Mouse (Mus musculus) heart, postnatal 0 days (tissue): ENCODE data around the gene Prr22. TPM values are rescaled to one million over a fixed set of nuclear protein-coding genes. Genes with fewer than 3 reads are reported as not detected.

ENCODE experiments used
- ATAC-seq: fragments of 200-750 bp; cut with Nextera tagmentation; 2 replicates; pipeline ENCODE4 v1.8.0; 2017; ENCODE audit warnings: low read depth, moderate number of reproducible peaks, moderate library complexity; ENCODE audit not compliant: insufficient read depth
- DNase-seq: peaks from one replicate; pipeline ENCODE4 v3.0.0-alpha.2; 2016; ENCODE audit warnings: low spot score
- H3K27ac ChIP-seq: fragments of 300-500 bp; sonication (generic); 2 replicates; pipeline ENCODE4 v1.5.1; 2014; ENCODE audit warnings: low read depth, mild to moderate bottlenecking
- H3K27me3 ChIP-seq: fragments of 300-500 bp; sonication (generic); 2 replicates; pipeline ENCODE4 v1.6.1; 2014; ENCODE audit warnings: low read length, mixed read lengths; ENCODE audit not compliant: control insufficient read depth, insufficient read depth
- H3K36me3 ChIP-seq: fragments of 300-500 bp; sonication (generic); replicated peaks from 2 replicates; pipeline ENCODE4 v1.6.1; 2014; ENCODE audit warnings: low read length, mixed read lengths; ENCODE audit not compliant: control insufficient read depth, insufficient read depth
- H3K4me1 ChIP-seq: fragments of 300-500 bp; sonication (generic); 2 replicates; pipeline ENCODE4 v1.6.1; 2014; ENCODE audit warnings: antibody characterized with exemption; ENCODE audit not compliant: control insufficient read depth, insufficient read depth
- H3K4me2 ChIP-seq: fragments of 300-500 bp; sonication (generic); 2 replicates; pipeline ENCODE4 v1.6.1; 2014; ENCODE audit warnings: low read depth, mild to moderate bottlenecking, low read length, moderate library complexity
- H3K4me3 ChIP-seq: fragments of 300-500 bp; sonication (generic); 2 replicates; pipeline ENCODE4 v1.5.1; 2014; ENCODE audit warnings: low read depth, low read length
- H3K9ac ChIP-seq: fragments of 300-500 bp; sonication (generic); replicated peaks from 2 replicates; pipeline ENCODE4 v1.6.1; 2014; ENCODE audit warnings: low read depth, low read length, mixed read lengths
- H3K9me3 ChIP-seq: fragments of 300-500 bp; sonication (generic); replicated peaks from 2 replicates; pipeline ENCODE4 v1.6.1; 2016; ENCODE audit warnings: low read length; ENCODE audit not compliant: control insufficient read depth
- CTCF ChIP-seq: IDR thresholded peaks from 2 replicates; pipeline ENCODE4 v1.5.1; 2016; ENCODE audit warnings: antibody characterized with exemption, control low read depth, low read depth
- EP300 ChIP-seq: IDR thresholded peaks from 2 replicates; pipeline ENCODE4 v1.6.1; 2016; ENCODE audit warnings: antibody characterized with exemption, low read depth
- WGBS: fragments of 180-500 bp; shearing (Covaris S2); extraction: QIAGEN DNeasy Blood & Tissue Kit; methylation state at CpG from one replicate; pipeline ENCODE4 v1.1.7; 2014; 5-methylcytosine and 5-hydroxymethylcytosine counted together
- polyA plus RNA-seq: library from polyadenylated mRNA; unstranded; fragments of >200 nt; fragmentation: Nextera tagmentation; extraction: Ambion mirVana; gene quantifications from 2 replicates; pipeline ENCODE4 v1.2.1, GENCODE M21; 2015
- total RNA-seq: library from RNA; depleted of rRNA; stranded (reverse); fragments of >200 nt; gene quantifications from 2 replicates; pipeline ENCODE4 v1.2.3, GENCODE M21; 2014; ENCODE audit warnings: low replicate concordance; rRNA removed

The Prr22 gene
- total RNA-seq (0.62 TPM in 1 of 2 replicates, not detected in the other), polyA plus RNA-seq (0.49 and 0.67 TPM in 2 replicates)

GRCm38 (mm10) chr17:56769950-56770349 lies at the start of gene Prr22:
Gene Prr22 (plus strand): TSS chr17:56770250.
- Histone ChIP-seq H3K9ac (no peak within 1 kb of the TSS), H3K27ac (no peak within 1 kb of the TSS), H3K36me3 (peaks cover 36% of the 10 kb centered on the region), H3K4me1 (peaks cover 5% of the 10 kb centered on the region; the same call in 1 of the 2 replicates), H3K9me3 (no peaks in the 10 kb centered on the region), H3K4me3 (no peak within 1 kb of the TSS), H3K27me3 (no peaks in the 10 kb centered on the region), H3K4me2 (no peak within 1 kb of the TSS)
- no peak for DNase-seq
- no peak for ATAC-seq
- WGBS, result 85% methylated on average over 5 of the region's 5 CpGs
- no peak for TF ChIP-seq CTCF
- no peak for TF ChIP-seq EP300

GRCm38 (mm10) chr17:56722441-56722840 lies 47.6 kb upstream of the Prr22 start:
- Histone ChIP-seq H3K9ac (no peak overlapping the region), H3K9me3 (no peaks in the 10 kb centered on the region), H3K4me2 (no peak overlapping the region), H3K4me3 (no peak overlapping the region), H3K4me1 (peaks cover 20% of the 10 kb centered on the region), H3K27ac (no peak overlapping the region), H3K27me3 (no peaks in the 10 kb centered on the region), H3K36me3 (peaks cover 29% of the 10 kb centered on the region)
- TF ChIP-seq CTCF, result no peak
- no peak for TF ChIP-seq EP300
- DNase-seq, result no peak
- ATAC-seq, result no peak
- 76% methylated on average over 5 of the region's 5 CpGs for WGBS

- no peak for DNase-seq
- Histone ChIP-seq H3K9me3 (no peaks in the 10 kb centered on the region), H3K36me3 (peaks cover 29% of the 10 kb centered on the region), H3K4me1 (peaks cover 25% of the 10 kb centered on the region), H3K4me2 (no peak overlapping the region), H3K27me3 (no peaks in the 10 kb centered on the region), H3K27ac (no peak overlapping the region), H3K4me3 (no peak overlapping the region), H3K9ac (no peak overlapping the region)
- 71% methylated on average over 11 of the region's 11 CpGs for WGBS
- no peak for ATAC-seq
- TF ChIP-seq EP300, result no peak
- TF ChIP-seq CTCF, result no peak
These were observed 46.5 kb upstream of the Prr22 start for GRCm38 (mm10) chr17:56723419-56724161.

- Histone ChIP-seq H3K9me3 (no peaks in the 10 kb centered on the region), H3K9ac (no peak overlapping the region), H3K27me3 (no peaks in the 10 kb centered on the region), H3K4me3 (no peak overlapping the region), H3K36me3 (peaks cover 19% of the 10 kb centered on the region), H3K4me2 (no peak overlapping the region), H3K27ac (peak overlapping the region; percentile 49; the same call in 1 of the 2 replicates), H3K4me1 (peaks cover 18% of the 10 kb centered on the region)
- TF ChIP-seq CTCF (no peak), EP300 (no peak)
- 21% methylated on average over 7 of the region's 7 CpGs for WGBS
- DNase-seq (no peak), ATAC-seq (no peak)
These were observed 42.9 kb upstream of the Prr22 start for GRCm38 (mm10) chr17:56727029-56727649.

GRCm38 (mm10) chr17:56727659-56728058 lies 42.4 kb upstream of the Prr22 start:
- Histone ChIP-seq H3K4me1 (peaks cover 18% of the 10 kb centered on the region), H3K4me3 (no peak overlapping the region), H3K9me3 (no peaks in the 10 kb centered on the region), H3K36me3 (peaks cover 14% of the 10 kb centered on the region), H3K4me2 (0 out of 2 replicates have a peak overlapping the region, but pooled peaks have one; percentile 22), H3K27ac (peak overlapping the region; percentile 49), H3K9ac (no peak overlapping the region), H3K27me3 (no peaks in the 10 kb centered on the region)
- DNase-seq (no peak), ATAC-seq (0 out of 2 replicates have a peak, but pooled peaks have one; percentile 24)
- TF ChIP-seq EP300 (no peak), CTCF (no peak)
- 9% methylated on average over 12 of the region's 12 CpGs for WGBS
